Mouse (Mus musculus) stomach, postnatal 0 days (tissue): ENCODE results near the gene Tsfm. TPM values are rescaled to one million over a fixed set of nuclear protein-coding genes. Genes with fewer than 3 reads are reported as not detected.
"Not testable (repeated sequence)": the region's sequence is repeated elsewhere in the genome, so short reads cannot be mapped to it uniquely, and the experiment has no call there.

Experiments used
- ATAC-seq: fragments of 200-750 bp; cut with Nextera tagmentation; 2 replicates; pipeline ENCODE4 v1.8.0; 2017; ENCODE audit not compliant: low FRiP score, low TSS enrichment
- DNase-seq: peaks from one replicate; pipeline ENCODE4 v3.0.0-alpha.2; 2016; ENCODE audit warnings: low spot score
- H3K27ac ChIP-seq: fragments of 300-500 bp; sonication (generic); replicated peaks from 2 replicates; pipeline ENCODE4 v1.5.1; 2014; ENCODE audit warnings: mild to moderate bottlenecking, control low read depth
- H3K27me3 ChIP-seq: fragments of 300-500 bp; sonication (generic); 2 replicates; pipeline ENCODE4 v1.6.1; 2014; ENCODE audit warnings: low read length; ENCODE audit not compliant: control insufficient read depth, insufficient read depth
- H3K36me3 ChIP-seq: fragments of 300-500 bp; sonication (generic); 2 replicates; pipeline ENCODE4 v1.6.1; 2014; ENCODE audit warnings: low read length, mixed read lengths; ENCODE audit not compliant: control insufficient read depth, insufficient read depth
- H3K4me1 ChIP-seq: fragments of 300-500 bp; sonication (generic); replicated peaks from 2 replicates; pipeline ENCODE4 v1.6.1; 2014; ENCODE audit warnings: antibody characterized with exemption; ENCODE audit not compliant: control insufficient read depth, insufficient read depth
- H3K4me2 ChIP-seq: fragments of 300-500 bp; sonication (generic); replicated peaks from 2 replicates; pipeline ENCODE4 v1.6.1; 2014; ENCODE audit warnings: low read depth, mild to moderate bottlenecking, control low read depth, moderate library complexity
- H3K4me3 ChIP-seq: fragments of 300-500 bp; sonication (generic); 2 replicates; pipeline ENCODE4 v1.5.1; 2014; ENCODE audit warnings: low read depth, low read length, control low read depth
- H3K9ac ChIP-seq: fragments of 300-500 bp; sonication (generic); 2 replicates; pipeline ENCODE4 v1.6.1; 2014; ENCODE audit warnings: mild to moderate bottlenecking, low read length, control low read depth, mixed read lengths
- H3K9me3 ChIP-seq: fragments of 300-500 bp; sonication (generic); 2 replicates; pipeline ENCODE4 v1.6.1; 2016; ENCODE audit warnings: low read length; ENCODE audit not compliant: control insufficient read depth
- CTCF ChIP-seq: IDR thresholded peaks from 2 replicates; pipeline ENCODE4 v1.5.1; 2016; ENCODE audit warnings: antibody characterized with exemption, low read depth, mild to moderate bottlenecking, moderate library complexity
- EP300 ChIP-seq: optimal IDR thresholded peaks from 2 replicates; pipeline ENCODE3; 2016; ENCODE audit warnings: antibody characterized with exemption
- WGBS: fragments of 180-500 bp; shearing (Covaris S2); extraction: QIAGEN DNeasy Blood & Tissue Kit; methylation state at CpG from one replicate; pipeline ENCODE4 v1.1.7; 2014; 5-methylcytosine and 5-hydroxymethylcytosine counted together
- polyA plus RNA-seq: library from polyadenylated mRNA; unstranded; fragments of >200 nt; fragmentation: Nextera tagmentation; extraction: Ambion mirVana; gene quantifications from 2 replicates; pipeline ENCODE4 v1.2.1, GENCODE M21; 2015

Gene Tsfm
- polyA plus RNA-seq, 1 experiment from 2014 or later: 61.3 TPM

GRCm38 (mm10) chr10:127077515-127077914, 46.9 kb upstream of the Tsfm start:
- no peak overlapping the region for H3K4me2 ChIP-seq
- H3K9ac ChIP-seq: no peak overlapping the region
- H3K4me3 ChIP-seq: no peak overlapping the region
- no peak overlapping the region for H3K27ac ChIP-seq
- no peaks in the 10 kb centered on the region for H3K9me3 ChIP-seq
- H3K27me3 ChIP-seq: peaks cover 5% of the 10 kb centered on the region
- no peak for TF ChIP-seq EP300
- no peak for TF ChIP-seq CTCF
- H3K36me3 ChIP-seq: no peaks in the 10 kb centered on the region
- WGBS: 19% methylated on average over 10 of the region's 10 CpGs
- DNase-seq (no peak), ATAC-seq (no peak)
- no peaks in the 10 kb centered on the region; the same call in 1 of the 2 replicates for H3K4me1 ChIP-seq

- Histone ChIP-seq H3K36me3 (no peaks in the 10 kb centered on the region), H3K27me3 (peaks cover 4% of the 10 kb centered on the region), H3K9me3 (no peaks in the 10 kb centered on the region), H3K27ac (no peak overlapping the region), H3K4me2 (no peak overlapping the region), H3K9ac (no peak overlapping the region), H3K4me3 (no peak overlapping the region), H3K4me1 (no peaks in the 10 kb centered on the region; the same call in 1 of the 2 replicates)
- TF ChIP-seq CTCF (no peak), EP300 (no peak)
- WGBS: 31% methylated on average over 4 of the region's 4 CpGs
- ATAC-seq: no peak
- DNase-seq: no peak
These were observed 45.4 kb upstream of the Tsfm start for GRCm38 (mm10) chr10:127076082-127076481.

GRCm38 (mm10) chr10:127075651-127076050, 45.0 kb upstream of the Tsfm start:
- Histone ChIP-seq H3K27ac (no peak overlapping the region), H3K36me3 (no peaks in the 10 kb centered on the region), H3K4me3 (no peak overlapping the region), H3K4me1 (no peaks in the 10 kb centered on the region; the same call in 1 of the 2 replicates), H3K9me3 (no peaks in the 10 kb centered on the region), H3K9ac (no peak overlapping the region), H3K27me3 (no peaks in the 10 kb centered on the region; the same call in 1 of the 2 replicates), H3K4me2 (no peak overlapping the region)
- ATAC-seq (no peak), DNase-seq (no peak)
- no peak for TF ChIP-seq EP300
- no peak for TF ChIP-seq CTCF
- WGBS: 63% methylated on average over 8 of the region's 8 CpGs

- TF ChIP-seq CTCF (peak; percentile 34; the same call in 1 of the 2 replicates), EP300 (no peak)
- no peak within 1 kb of the TSS for H3K27ac ChIP-seq
- H3K9me3 ChIP-seq: no peaks in the 10 kb centered on the region
- H3K4me3 ChIP-seq: no peak within 1 kb of the TSS
- ATAC-seq: no peak
- DNase-seq: no peak
- H3K4me2 ChIP-seq: no peak within 1 kb of the TSS
- no peaks in the 10 kb centered on the region; the same call in 1 of the 2 replicates for H3K4me1 ChIP-seq
- no peak within 1 kb of the TSS for H3K9ac ChIP-seq
- 59% methylated on average over 9 of the region's 9 CpGs for WGBS
- H3K36me3 ChIP-seq: no peaks in the 10 kb centered on the region
- no peaks in the 10 kb centered on the region; the same call in 1 of the 2 replicates for H3K27me3 ChIP-seq
These were observed 44.4 kb upstream of the Tsfm start, which contains the start of gene Agap2 for GRCm38 (mm10) chr10:127075080-127075479. Agap2 (plus strand) TSS chr10:127075284.

- H3K4me1 ChIP-seq: 0 out of 2 replicates have a peak, but pooled peaks cover 2% of the 10 kb centered on the region
- no peak for TF ChIP-seq EP300
- TF ChIP-seq CTCF: no peak
- H3K4me2 ChIP-seq: no peak overlapping the region
- no peaks in the 10 kb centered on the region for H3K9me3 ChIP-seq
- no peak overlapping the region for H3K27ac ChIP-seq
- WGBS: 94% methylated on average over 1 of the region's 1 CpGs
- no peaks in the 10 kb centered on the region; the same call in 1 of the 2 replicates for H3K27me3 ChIP-seq
- ATAC-seq (no peak), DNase-seq (no peak)
- H3K4me3 ChIP-seq: no peak overlapping the region
- H3K9ac ChIP-seq: no peak overlapping the region
- no peaks in the 10 kb centered on the region for H3K36me3 ChIP-seq
These were observed 43.3 kb upstream of the Tsfm start for GRCm38 (mm10) chr10:127073981-127074380.

GRCm38 (mm10) chr10:127072969-127073368, 42.3 kb upstream of the Tsfm start:
- not testable (repeated sequence) for H3K9ac ChIP-seq, H3K4me1 ChIP-seq, DNase-seq, H3K4me3 ChIP-seq, H3K27me3 ChIP-seq, H3K27ac ChIP-seq, H3K9me3 ChIP-seq, H3K4me2 ChIP-seq, ATAC-seq, H3K36me3 ChIP-seq
- 80% methylated on average over 2 of the region's 2 CpGs for WGBS
